Mouse (Mus musculus): ENCODE measurements at regions not wholly inside any gene's neighbourhood (a gene's known extent, or its start where the extent isn't known, plus 50 kb on each side); places are given as distances from the start of the nearest gene placed in this dataset.

- TF ChIP-seq CTCF (IDR thresholded peaks at IDR 0.05; ENCODE audit: borderline replicate concordance, extremely low read depth, insufficient read depth, insufficient read length): no peak
- no peak for TF ChIP-seq POLR2A (IDR thresholded peaks at IDR 0.05; ENCODE audit: borderline replicate concordance, extremely low read depth, insufficient read depth, insufficient read length, poor library complexity, severe bottlenecking)
- DNase-seq (ENCODE audit: low read depth): no peak
Measured at GRCm38 (mm10) chr6:39283761-39284415, 77.3 kb upstream of the Kdm7a start.

- no peak for DNase-seq (ENCODE audit: low read depth)
- no peak for TF ChIP-seq POLR2A (IDR thresholded peaks at IDR 0.05; ENCODE audit: borderline replicate concordance, extremely low read depth, insufficient read depth, insufficient read length, poor library complexity, severe bottlenecking)
- no peak for TF ChIP-seq CTCF (IDR thresholded peaks at IDR 0.05; ENCODE audit: borderline replicate concordance, extremely low read depth, insufficient read depth, insufficient read length)
Measured at GRCm38 (mm10) chr6:39278317-39278716, 71.7 kb upstream of the Kdm7a start.

- TF ChIP-seq POLR2A (IDR thresholded peaks at IDR 0.05; ENCODE audit: borderline replicate concordance, extremely low read depth, insufficient read depth, insufficient read length, poor library complexity, severe bottlenecking) (no peak), CTCF (IDR thresholded peaks at IDR 0.05; ENCODE audit: borderline replicate concordance, extremely low read depth, insufficient read depth, insufficient read length) (no peak)
- DNase-seq (ENCODE audit: low read depth): no peak
Measured at GRCm38 (mm10) chr6:39274774-39275502, 68.3 kb upstream of the Kdm7a start.

- DNase-seq (ENCODE audit: low read depth): no peak
- TF ChIP-seq CTCF (IDR thresholded peaks at IDR 0.05; ENCODE audit: borderline replicate concordance, extremely low read depth, insufficient read depth, insufficient read length) (peak; percentile 22; the same call in 1 of the 2 replicates), POLR2A (IDR thresholded peaks at IDR 0.05; ENCODE audit: borderline replicate concordance, extremely low read depth, insufficient read depth, insufficient read length, poor library complexity, severe bottlenecking) (no peak)
Measured at GRCm38 (mm10) chr6:39273427-39273826, 66.8 kb upstream of the Kdm7a start.

- no peak for DNase-seq (ENCODE audit: low read depth)
- TF ChIP-seq POLR2A (IDR thresholded peaks at IDR 0.05; ENCODE audit: borderline replicate concordance, extremely low read depth, insufficient read depth, insufficient read length, poor library complexity, severe bottlenecking) (no peak), CTCF (IDR thresholded peaks at IDR 0.05; ENCODE audit: borderline replicate concordance, extremely low read depth, insufficient read depth, insufficient read length) (no peak)
Measured at GRCm38 (mm10) chr6:39270457-39270856, 63.9 kb upstream of the Kdm7a start.

GRCm38 (mm10) chr6:39269706-39270105, 63.1 kb upstream of the Kdm7a start:
- TF ChIP-seq POLR2A (IDR thresholded peaks at IDR 0.05; ENCODE audit: borderline replicate concordance, extremely low read depth, insufficient read depth, insufficient read length, poor library complexity, severe bottlenecking): no peak
- no peak for TF ChIP-seq CTCF (IDR thresholded peaks at IDR 0.05; ENCODE audit: borderline replicate concordance, extremely low read depth, insufficient read depth, insufficient read length)
- no peak for DNase-seq (ENCODE audit: low read depth)

- TF ChIP-seq CTCF (IDR thresholded peaks at IDR 0.05; ENCODE audit: borderline replicate concordance, extremely low read depth, insufficient read depth, insufficient read length) (no peak), POLR2A (IDR thresholded peaks at IDR 0.05; ENCODE audit: borderline replicate concordance, extremely low read depth, insufficient read depth, insufficient read length, poor library complexity, severe bottlenecking) (no peak)
- no peak for DNase-seq (ENCODE audit: low read depth)
Measured at GRCm38 (mm10) chr6:39268647-39269428, 62.2 kb upstream of the Kdm7a start.

- DNase-seq (ENCODE audit: low read depth): no peak
- TF ChIP-seq POLR2A (IDR thresholded peaks at IDR 0.05; ENCODE audit: borderline replicate concordance, extremely low read depth, insufficient read depth, insufficient read length, poor library complexity, severe bottlenecking) (no peak), CTCF (IDR thresholded peaks at IDR 0.05; ENCODE audit: borderline replicate concordance, extremely low read depth, insufficient read depth, insufficient read length) (no peak)
Measured at GRCm38 (mm10) chr6:39264722-39265121, 58.1 kb upstream of the Kdm7a start.

GRCm38 (mm10) chr6:39263615-39264014, 57.0 kb upstream of the Kdm7a start:
- DNase-seq (ENCODE audit: low read depth): no peak
- TF ChIP-seq POLR2A (IDR thresholded peaks at IDR 0.05; ENCODE audit: borderline replicate concordance, extremely low read depth, insufficient read depth, insufficient read length, poor library complexity, severe bottlenecking): no peak
- TF ChIP-seq CTCF (IDR thresholded peaks at IDR 0.05; ENCODE audit: borderline replicate concordance, extremely low read depth, insufficient read depth, insufficient read length): no peak

GRCm38 (mm10) chr6:39261951-39262350, 55.4 kb upstream of the Kdm7a start:
- no peak for DNase-seq (ENCODE audit: low read depth)
- no peak for TF ChIP-seq POLR2A (IDR thresholded peaks at IDR 0.05; ENCODE audit: borderline replicate concordance, extremely low read depth, insufficient read depth, insufficient read length, poor library complexity, severe bottlenecking)
- TF ChIP-seq CTCF (IDR thresholded peaks at IDR 0.05; ENCODE audit: borderline replicate concordance, extremely low read depth, insufficient read depth, insufficient read length): no peak

- no peak for DNase-seq (ENCODE audit: low read depth)
- no peak for TF ChIP-seq CTCF (IDR thresholded peaks at IDR 0.05; ENCODE audit: borderline replicate concordance, extremely low read depth, insufficient read depth, insufficient read length)
- TF ChIP-seq POLR2A (IDR thresholded peaks at IDR 0.05; ENCODE audit: borderline replicate concordance, extremely low read depth, insufficient read depth, insufficient read length, poor library complexity, severe bottlenecking): no peak
Measured at GRCm38 (mm10) chr6:39260480-39260879, 53.9 kb upstream of the Kdm7a start.

All from brain, embryonic 14.5 days (tissue).